Mouse (Mus musculus): ENCODE data around the gene Cyb5r4.

GRCm38 (mm10) chr9:87097989-87098388, 76.2 kb downstream of the Cyb5r4 start:
- no peak for TF ChIP-seq CTCF (IDR thresholded peaks at IDR 0.05; ENCODE audit: insufficient read depth, low read depth, low read length)
- no peak for TF ChIP-seq POLR2A (IDR thresholded peaks at IDR 0.05; ENCODE audit: insufficient read depth, low read depth, low read length)

Data from olfactory bulb, adult 2 months (tissue).